Mouse (Mus musculus) MEL (cell line): ENCODE data around the gene Pdk2. TPM values are rescaled to one million over a fixed set of nuclear protein-coding genes. Genes with fewer than 3 reads are reported as not detected.

Experiments used
- DNase-seq: peaks from one replicate; pipeline ENCODE4 v3.0.0; 2011; ENCODE audit warnings: low read depth, low spot score
- H3K27ac ChIP-seq: 2 replicates; pipeline ENCODE4 v1.5.1; 2012; ENCODE audit warnings: low read depth, mild to moderate bottlenecking, control low read depth, low read length, moderate library complexity; ENCODE audit not compliant: control insufficient read depth
- H3K27me3 ChIP-seq, 2 experiments: fragments of 150-350 bp in 1 of 2; sonication (generic) in 1 of 2; 2 replicates each; pipeline ENCODE4 v1.6.1; 2012; ENCODE audit warnings: low read length in 2 of 2, mild to moderate bottlenecking in 2 of 2, improper control_type of control experiment in 1 of 2, moderate library complexity in 1 of 2; ENCODE audit not compliant: insufficient read depth in 2 of 2, control insufficient read depth in 1 of 2
- H3K36me3 ChIP-seq, 2 experiments: 2 replicates each; pipeline ENCODE4 v1.6.1; 2012 to 2014; ENCODE audit warnings: low read length in 2 of 2, improper control_type of control experiment in 1 of 2, inconsistent platforms in 1 of 2, mild to moderate bottlenecking in 1 of 2; ENCODE audit not compliant: insufficient read depth in 2 of 2, control insufficient read depth in 1 of 2
- H3K4me1 ChIP-seq, 2 experiments: fragments of 150-350 bp in 1 of 2; sonication (generic) in 1 of 2; 2 replicates each; pipeline ENCODE4 v1.6.1; 2012; ENCODE audit warnings: low read length in 2 of 2, improper control_type of control experiment in 1 of 2, mild to moderate bottlenecking in 1 of 2; ENCODE audit not compliant: insufficient read depth in 2 of 2, control insufficient read depth in 1 of 2
- H3K4me3 ChIP-seq, 2 experiments: fragments of 150-350 bp in 1 of 2; sonication (generic) in 1 of 2; 2 replicates each; pipeline ENCODE4 v1.5.1; 2012; ENCODE audit warnings: low read depth in 2 of 2, low read length in 2 of 2, mild to moderate bottlenecking in 2 of 2, moderate library complexity in 2 of 2, control low read depth in 1 of 2, improper control_type of control experiment in 1 of 2; ENCODE audit not compliant: control insufficient read depth in 1 of 2, insufficient read depth in 1 of 2
- H3K79me2 ChIP-seq: 2 replicates; pipeline ENCODE4 v1.6.1; 2012; ENCODE audit warnings: mild to moderate bottlenecking, low read length, moderate library complexity; ENCODE audit not compliant: control insufficient read depth, poor library complexity, insufficient read depth
- H3K9ac ChIP-seq: 2 replicates; pipeline ENCODE4 v1.6.1; 2012; ENCODE audit warnings: low read depth, mild to moderate bottlenecking, control low read depth, low read length, moderate library complexity; ENCODE audit not compliant: control insufficient read depth, poor library complexity, severe bottlenecking
- H3K9me3 ChIP-seq: fragments of 150-350 bp; sonication (generic); replicated peaks from 2 replicates; pipeline ENCODE4 v1.6.1; 2012; ENCODE audit warnings: mild to moderate bottlenecking, low read length, improper control_type of control experiment, moderate library complexity; ENCODE audit not compliant: insufficient read depth
- BHLHE40 ChIP-seq: IDR thresholded peaks from 2 replicates; pipeline ENCODE4 v1.6.1; 2012; ENCODE audit warnings: low read depth, mild to moderate bottlenecking, inconsistent platforms, low read length, improper control_type of control experiment, borderline replicate concordance
- ELF1 ChIP-seq: IDR thresholded peaks from 2 replicates; pipeline ENCODE4 v1.6.1; 2014; ENCODE audit warnings: low read depth, mild to moderate bottlenecking, inconsistent platforms, low read length, improper control_type of control experiment, moderate library complexity
- EP300 ChIP-seq, 2 experiments: IDR thresholded peaks; 2 replicates each; pipeline ENCODE4 v1.6.1; 2011; ENCODE audit warnings: improper control_type of control experiment in 2 of 2, low read length in 2 of 2, low read depth in 1 of 2, mild to moderate bottlenecking in 1 of 2
- GATA1 ChIP-seq: IDR thresholded peaks from 2 replicates; pipeline ENCODE4 v1.6.1; 2011; ENCODE audit warnings: low read depth, low read length, improper control_type of control experiment
- HCFC1 ChIP-seq: IDR thresholded peaks from 2 replicates; pipeline ENCODE4 v1.6.1; 2012; ENCODE audit warnings: low read depth, mild to moderate bottlenecking, inconsistent platforms, low read length, improper control_type of control experiment, moderate library complexity
- JUND ChIP-seq: IDR thresholded peaks from 2 replicates; pipeline ENCODE4 v1.6.1; 2011; ENCODE audit warnings: low read depth, mild to moderate bottlenecking, improper control_type of control experiment, low read length
- KAT2A ChIP-seq: conservative IDR thresholded peaks from 2 replicates; pipeline ENCODE4 v1.6.1; 2012; ENCODE audit warnings: low read depth, low read length, improper control_type of control experiment, inconsistent platforms
- MAFK ChIP-seq: IDR thresholded peaks from 2 replicates; pipeline ENCODE4 v1.6.1; 2011; ENCODE audit warnings: low read depth, mild to moderate bottlenecking, low read length, improper control_type of control experiment, borderline replicate concordance
- MEF2A ChIP-seq: IDR thresholded peaks from 2 replicates; pipeline ENCODE4 v1.6.1; 2014; ENCODE audit warnings: low read depth, mild to moderate bottlenecking, inconsistent platforms, low read length, improper control_type of control experiment; ENCODE audit not compliant: poor library complexity, insufficient replicate concordance, severe bottlenecking; ENCODE audit errors: extremely low read depth
- MYB ChIP-seq: IDR thresholded peaks from 2 replicates; pipeline ENCODE4 v1.6.1; 2011; ENCODE audit warnings: mild to moderate bottlenecking, low read depth, low read length, improper control_type of control experiment
- NRF1 ChIP-seq: IDR thresholded peaks from 2 replicates; pipeline ENCODE4 v1.6.1; 2014; ENCODE audit warnings: low read depth, mild to moderate bottlenecking, inconsistent platforms, low read length, improper control_type of control experiment, moderate library complexity; ENCODE audit not compliant: poor library complexity, insufficient read depth, severe bottlenecking
- POLR2AphosphoS5 ChIP-seq: IDR thresholded peaks from 2 replicates; pipeline ENCODE4 v1.6.1; 2012; ENCODE audit warnings: low read depth, borderline replicate concordance, mild to moderate bottlenecking, inconsistent platforms, low read length, moderate library complexity, mixed read lengths
- SMC3 ChIP-seq: IDR thresholded peaks from 2 replicates; pipeline ENCODE4 v1.6.1; 2011; ENCODE audit warnings: low read depth, low read length, improper control_type of control experiment
- UBTF ChIP-seq: IDR thresholded peaks from 2 replicates; pipeline ENCODE4 v1.6.1; 2012; ENCODE audit warnings: low read depth, mild to moderate bottlenecking, inconsistent platforms, low read length, improper control_type of control experiment, moderate library complexity, borderline replicate concordance; ENCODE audit not compliant: insufficient read depth
- USF1 ChIP-seq: IDR thresholded peaks from 2 replicates; pipeline ENCODE4 v1.6.1; 2014; ENCODE audit warnings: low read depth, mild to moderate bottlenecking, inconsistent platforms, low read length, improper control_type of control experiment, moderate library complexity
- ZKSCAN1 ChIP-seq: IDR thresholded peaks from 2 replicates; pipeline ENCODE4 v1.6.1; 2012; ENCODE audit warnings: low read depth, mild to moderate bottlenecking, inconsistent platforms, low read length, improper control_type of control experiment, moderate library complexity
- ZNF384 ChIP-seq: IDR thresholded peaks from 2 replicates; pipeline ENCODE4 v1.6.1; 2012; ENCODE audit warnings: low read depth, mild to moderate bottlenecking, inconsistent platforms, low read length, improper control_type of control experiment
- polyA plus RNA-seq, 2 experiments: library from polyadenylated mRNA; stranded (reverse) in 1 of 2; unstranded in 1 of 2; fragments of >175 nt in 1 of 2; fragments of >200 nt in 1 of 2; gene quantifications; 2 replicates each; pipeline versions ENCODE4 v1.2.1 to v1.2.4; 2012; ENCODE audit warnings: low replicate concordance in 2 of 2, low read depth in 1 of 2; ENCODE audit not compliant: insufficient read length in 2 of 2, insufficient read depth in 1 of 2, missing spikeins in 1 of 2
- total RNA-seq: library from RNA; depleted of rRNA; stranded (reverse); fragments of 300-350 nt; gene quantifications from 2 replicates; pipeline ENCODE4 v1.2.3, GENCODE M21; 2012

The Pdk2 gene
- total and polyA plus RNA-seq, 3 experiments = 0.81 to 8.0 TPM; not detected in 1

- no peak for TF ChIP-seq SMC3
- TF ChIP-seq KAT2A = no peak
- TF ChIP-seq JUND = no peak
- no peak for TF ChIP-seq USF1
- no peak for TF ChIP-seq BHLHE40
- no peak for TF ChIP-seq ELF1
- TF ChIP-seq ZNF384 = no peak
- no peak for TF ChIP-seq MYB
- no peak for TF ChIP-seq EP300 (IDR thresholded peaks at IDR 0.05; ENCODE audit: low read depth in 1 of 2, low read length in 2 of 2)
- TF ChIP-seq UBTF = no peak
- no peak for TF ChIP-seq NRF1
- TF ChIP-seq ZKSCAN1 = no peak
- no peak for TF ChIP-seq HCFC1
- no peak for TF ChIP-seq MEF2A
These were observed 15.0 kb downstream of the Pdk2 start (continued) for GRCm38 (mm10) chr11:95026090-95026542.

- no peak overlapping the region for H3K27ac ChIP-seq
- no peak for TF ChIP-seq SMC3
- TF ChIP-seq ZKSCAN1 = no peak
- 0 out of 2 replicates have a peak, but pooled peaks have one; percentile 66 for TF ChIP-seq POLR2AphosphoS5
- no peak for TF ChIP-seq MAFK
- TF ChIP-seq GATA1 = no peak
- TF ChIP-seq HCFC1 = no peak
- no peak for TF ChIP-seq ZNF384
- TF ChIP-seq, all 39 proteins: peak for 1
- no peaks in the 10 kb centered on the region for H3K9me3 ChIP-seq
- H3K36me3 ChIP-seq = peaks cover 0 to 2% of the 10 kb centered on the region in 2 experiments; a peak in 1 of 4 replicates
- no peak overlapping the region for H3K9ac ChIP-seq
- H3K79me2 ChIP-seq = no peaks in the 10 kb centered on the region
- no peak overlapping the region for H3K4me3 ChIP-seq
- no peaks in the 10 kb centered on the region for H3K4me1 ChIP-seq
- DNase-seq = no peak
- no peaks in the 10 kb centered on the region for H3K27me3 ChIP-seq
These were observed 15.7 kb downstream of the Pdk2 start for GRCm38 (mm10) chr11:95025227-95026012.
